Mouse (Mus musculus) G1E (cell line): ENCODE measurements around the gene Dach2. TPM values are rescaled to one million over a fixed set of nuclear protein-coding genes. Genes with fewer than 3 reads are reported as not detected.

Source experiments
- ATAC-seq: 2 replicates; pipeline ENCODE4 v1.8.0; 2016; ENCODE audit warnings: mild to moderate bottlenecking; ENCODE audit not compliant: insufficient number of reproducible peaks, poor library complexity, low FRiP score, severe bottlenecking; ENCODE audit errors: extremely low read depth
- DNase-seq: peaks from one replicate; pipeline ENCODE4 v3.0.0; 2012; ENCODE audit warnings: low spot score
- H3K27me3 ChIP-seq: 2 replicates; pipeline ENCODE4 v1.6.1; 2012; ENCODE audit warnings: mild to moderate bottlenecking, low read length, inconsistent platforms; ENCODE audit not compliant: insufficient read depth
- H3K36me3 ChIP-seq: replicated peaks from 2 replicates; pipeline ENCODE3; 2012; ENCODE audit warnings: mild to moderate bottlenecking, inconsistent platforms
- H3K4me1 ChIP-seq: 2 replicates; pipeline ENCODE4 v1.6.1; 2012; ENCODE audit warnings: low read depth, low read length, inconsistent platforms, mixed read lengths; ENCODE audit not compliant: insufficient read depth
- H3K4me3 ChIP-seq: 2 replicates; pipeline ENCODE4 v1.5.1; 2012; ENCODE audit warnings: low read depth, mild to moderate bottlenecking, inconsistent platforms, low read length, moderate library complexity, mixed read lengths
- H3K9me3 ChIP-seq: replicated peaks from 2 replicates; pipeline ENCODE4 v1.6.1; 2012; ENCODE audit warnings: inconsistent platforms
- CTCF ChIP-seq: IDR thresholded peaks from 2 replicates; pipeline ENCODE4 v1.5.1; 2012; ENCODE audit warnings: low read depth, low read length, inconsistent platforms, mixed read lengths
- GATA1 ChIP-seq: IDR thresholded peaks from 2 replicates; pipeline ENCODE4 v1.6.1; 2012; ENCODE audit warnings: borderline replicate concordance, low read length, inconsistent platforms, mixed read lengths
- GATA2 ChIP-seq: IDR thresholded peaks from 2 replicates; pipeline ENCODE4 v1.6.1; 2012; ENCODE audit warnings: low read depth, low read length, inconsistent platforms, borderline replicate concordance
- POLR2AphosphoS5 ChIP-seq: IDR thresholded peaks from 2 replicates; pipeline ENCODE4 v1.6.1; 2012; ENCODE audit warnings: low read depth, low read length, inconsistent platforms; ENCODE audit not compliant: insufficient replicate concordance
- TAL1 ChIP-seq: conservative IDR thresholded peaks from 2 replicates; pipeline ENCODE4 v1.6.1; 2012; ENCODE audit warnings: low read depth, low read length, inconsistent platforms, mixed read lengths
- polyA plus RNA-seq: library from polyadenylated mRNA; stranded (reverse); fragments of >175 nt; gene quantifications from 2 replicates; pipeline ENCODE4 v1.2.3, GENCODE M21; 2012
- total RNA-seq, 2 experiments: library from RNA; stranded (forward) in 1 of 2; stranded (reverse) in 1 of 2; fragments of 200-1000 nt in 1 of 2; fragments of >200 nt in 1 of 2; fragmentation: Nextera tagmentation in 1 of 2; gene quantifications; 2 replicates each; pipeline ENCODE4 v1.2.3; 2014 to 2017

Dach2 gene
- total and polyA plus RNA-seq, 3 experiments = 0.11 to 0.38 TPM; not detected in 1

GRCm38 (mm10) chrX:113712363-113712762 lies 415.1 kb downstream of the Dach2 start:
- ATAC-seq (no peak), DNase-seq (no peak)
- Histone ChIP-seq H3K4me3 (no peak overlapping the region), H3K27me3 (no peaks in the 10 kb centered on the region), H3K9me3 (no peaks in the 10 kb centered on the region), H3K4me1 (no peaks in the 10 kb centered on the region), H3K36me3 (no peaks in the 10 kb centered on the region)
- TF ChIP-seq GATA1 (no peak), CTCF (no peak), TAL1 (no peak), GATA2 (no peak), POLR2AphosphoS5 (no peak)

GRCm38 (mm10) chrX:113724124-113724523 lies 426.8 kb downstream of the Dach2 start:
- H3K4me1 ChIP-seq = no peaks in the 10 kb centered on the region
- H3K36me3 ChIP-seq = no peaks in the 10 kb centered on the region
- ATAC-seq (no peak), DNase-seq (no peak)
- TF ChIP-seq TAL1 (no peak), POLR2AphosphoS5 (no peak)
- no peaks in the 10 kb centered on the region for H3K9me3 ChIP-seq
- H3K4me3 ChIP-seq = no peak overlapping the region
- H3K27me3 ChIP-seq = no peaks in the 10 kb centered on the region

GRCm38 (mm10) chrX:113747122-113747521 lies 449.8 kb downstream of the Dach2 start:
- Histone ChIP-seq H3K4me1 (no peaks in the 10 kb centered on the region), H3K27me3 (no peaks in the 10 kb centered on the region), H3K4me3 (no peak overlapping the region), H3K9me3 (no peaks in the 10 kb centered on the region), H3K36me3 (no peaks in the 10 kb centered on the region)
- no peak for ATAC-seq
- no peak for DNase-seq
- TF ChIP-seq POLR2AphosphoS5 (no peak), GATA1 (no peak), TAL1 (no peak), CTCF (no peak), GATA2 (no peak)

GRCm38 (mm10) chrX:113792264-113792663 lies 495.0 kb downstream of the Dach2 start:
- DNase-seq (no peak), ATAC-seq (no peak)
- Histone ChIP-seq H3K36me3 (no peaks in the 10 kb centered on the region), H3K4me3 (no peak overlapping the region), H3K9me3 (no peaks in the 10 kb centered on the region), H3K27me3 (no peaks in the 10 kb centered on the region), H3K4me1 (no peaks in the 10 kb centered on the region)
- no peak for TF ChIP-seq GATA2

GRCm38 (mm10) chrX:113810369-113810768 lies 513.1 kb downstream of the Dach2 start:
- Histone ChIP-seq H3K4me3 (no peak overlapping the region), H3K36me3 (no peaks in the 10 kb centered on the region), H3K27me3 (no peaks in the 10 kb centered on the region), H3K9me3 (no peaks in the 10 kb centered on the region), H3K4me1 (no peaks in the 10 kb centered on the region)
- no peak for DNase-seq
- no peak for TF ChIP-seq TAL1
- no peak for TF ChIP-seq GATA2
- TF ChIP-seq CTCF = no peak
- no peak for TF ChIP-seq GATA1
- TF ChIP-seq POLR2AphosphoS5 = no peak
- no peak for ATAC-seq

GRCm38 (mm10) chrX:113826810-113827209 lies 529.5 kb downstream of the Dach2 start:
- TF ChIP-seq GATA2 (no peak), POLR2AphosphoS5 (no peak), GATA1 (no peak), TAL1 (no peak), CTCF (no peak)
- Histone ChIP-seq H3K9me3 (no peaks in the 10 kb centered on the region), H3K4me3 (no peak overlapping the region), H3K4me1 (no peaks in the 10 kb centered on the region), H3K27me3 (no peaks in the 10 kb centered on the region), H3K36me3 (no peaks in the 10 kb centered on the region)
- ATAC-seq (no peak), DNase-seq (no peak)

GRCm38 (mm10) chrX:113833062-113833461 lies 535.8 kb downstream of the Dach2 start:
- TF ChIP-seq GATA2 (no peak), GATA1 (no peak), POLR2AphosphoS5 (no peak), TAL1 (no peak), CTCF (no peak)
- H3K4me3 ChIP-seq = no peak overlapping the region
- H3K36me3 ChIP-seq = no peaks in the 10 kb centered on the region
- no peaks in the 10 kb centered on the region for H3K9me3 ChIP-seq
- DNase-seq (no peak), ATAC-seq (no peak)
- no peaks in the 10 kb centered on the region for H3K4me1 ChIP-seq
- H3K27me3 ChIP-seq = no peaks in the 10 kb centered on the region
